Mouse (Mus musculus) heart, postnatal 0 days (tissue): ENCODE measurements around the gene Ilf2. TPM values are rescaled to one million over a fixed set of nuclear protein-coding genes. Genes with fewer than 3 reads are reported as not detected.
A peak's percentile ranks its signal among the peaks of the same experiment; 100 is the strongest.

Experiments used
- ATAC-seq: fragments of 200-750 bp; cut with Nextera tagmentation; 2 replicates; pipeline ENCODE4 v1.8.0; 2017; ENCODE audit warnings: low read depth, moderate number of reproducible peaks, moderate library complexity; ENCODE audit not compliant: insufficient read depth
- DNase-seq: peaks from one replicate; pipeline ENCODE4 v3.0.0-alpha.2; 2016; ENCODE audit warnings: low spot score
- H3K27ac ChIP-seq: fragments of 300-500 bp; sonication (generic); 2 replicates; pipeline ENCODE4 v1.5.1; 2014; ENCODE audit warnings: low read depth, mild to moderate bottlenecking
- H3K27me3 ChIP-seq: fragments of 300-500 bp; sonication (generic); 2 replicates; pipeline ENCODE4 v1.6.1; 2014; ENCODE audit warnings: low read length, mixed read lengths; ENCODE audit not compliant: control insufficient read depth, insufficient read depth
- H3K36me3 ChIP-seq: fragments of 300-500 bp; sonication (generic); replicated peaks from 2 replicates; pipeline ENCODE4 v1.6.1; 2014; ENCODE audit warnings: low read length, mixed read lengths; ENCODE audit not compliant: control insufficient read depth, insufficient read depth
- H3K4me1 ChIP-seq: fragments of 300-500 bp; sonication (generic); 2 replicates; pipeline ENCODE4 v1.6.1; 2014; ENCODE audit warnings: antibody characterized with exemption; ENCODE audit not compliant: control insufficient read depth, insufficient read depth
- H3K4me2 ChIP-seq: fragments of 300-500 bp; sonication (generic); 2 replicates; pipeline ENCODE4 v1.6.1; 2014; ENCODE audit warnings: low read depth, mild to moderate bottlenecking, low read length, moderate library complexity
- H3K4me3 ChIP-seq: fragments of 300-500 bp; sonication (generic); 2 replicates; pipeline ENCODE4 v1.5.1; 2014; ENCODE audit warnings: low read depth, low read length
- H3K9ac ChIP-seq: fragments of 300-500 bp; sonication (generic); replicated peaks from 2 replicates; pipeline ENCODE4 v1.6.1; 2014; ENCODE audit warnings: low read depth, low read length, mixed read lengths
- H3K9me3 ChIP-seq: fragments of 300-500 bp; sonication (generic); replicated peaks from 2 replicates; pipeline ENCODE4 v1.6.1; 2016; ENCODE audit warnings: low read length; ENCODE audit not compliant: control insufficient read depth
- CTCF ChIP-seq: IDR thresholded peaks from 2 replicates; pipeline ENCODE4 v1.5.1; 2016; ENCODE audit warnings: antibody characterized with exemption, control low read depth, low read depth
- EP300 ChIP-seq: IDR thresholded peaks from 2 replicates; pipeline ENCODE4 v1.6.1; 2016; ENCODE audit warnings: antibody characterized with exemption, low read depth
- WGBS: fragments of 180-500 bp; shearing (Covaris S2); extraction: QIAGEN DNeasy Blood & Tissue Kit; methylation state at CpG from one replicate; pipeline ENCODE4 v1.1.7; 2014; 5-methylcytosine and 5-hydroxymethylcytosine counted together
- polyA plus RNA-seq: library from polyadenylated mRNA; unstranded; fragments of >200 nt; fragmentation: Nextera tagmentation; extraction: Ambion mirVana; gene quantifications from 2 replicates; pipeline ENCODE4 v1.2.1, GENCODE M21; 2015
- total RNA-seq: library from RNA; depleted of rRNA; stranded (reverse); fragments of >200 nt; gene quantifications from 2 replicates; pipeline ENCODE4 v1.2.3, GENCODE M21; 2014; ENCODE audit warnings: low replicate concordance

Gene Ilf2
- total and polyA plus RNA-seq, 2 experiments from 2014 or later: 53.5 to 60.2 TPM

DNA sequence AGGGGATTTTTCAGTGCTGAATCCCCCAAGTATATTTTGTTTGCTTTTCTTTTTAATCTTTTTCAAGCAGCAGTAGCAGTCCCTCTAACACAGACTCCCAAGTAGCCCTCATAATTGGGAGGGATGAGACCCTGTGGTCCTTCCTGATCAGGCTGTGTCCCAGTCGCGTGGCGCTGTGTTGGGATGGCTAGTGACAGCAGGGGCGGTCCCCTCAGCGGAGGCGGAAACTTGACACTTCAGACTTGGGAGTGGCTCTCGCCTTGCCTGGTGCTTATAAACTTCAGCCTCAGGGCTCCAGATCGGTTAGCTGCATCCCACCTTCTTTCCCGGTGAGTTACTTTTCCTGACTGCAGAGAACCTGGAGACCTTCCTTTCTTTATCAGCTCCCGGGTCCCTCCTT lies 38.8 kb downstream of the Ilf2 start:
- peak; percentile 72 for DNase-seq
- no peaks in the 10 kb centered on the region for H3K27me3 ChIP-seq
- under 1% methylated on average over 10 of the region's 10 CpGs for WGBS
- no peaks in the 10 kb centered on the region for H3K9me3 ChIP-seq
- H3K4me2 ChIP-seq: peak overlapping the region; percentile 82
- no peak for TF ChIP-seq CTCF
- TF ChIP-seq EP300: no peak
- peaks cover 30% of the 10 kb centered on the region for H3K4me1 ChIP-seq
- ATAC-seq: peak; percentile 83
- H3K4me3 ChIP-seq: peak overlapping the region; percentile 65
- H3K36me3 ChIP-seq: 0 out of 2 replicates have a peak, but pooled peaks cover 7% of the 10 kb centered on the region
- peak overlapping the region; percentile 88 for H3K27ac ChIP-seq
- peak overlapping the region; percentile 68 for H3K9ac ChIP-seq

DNA sequence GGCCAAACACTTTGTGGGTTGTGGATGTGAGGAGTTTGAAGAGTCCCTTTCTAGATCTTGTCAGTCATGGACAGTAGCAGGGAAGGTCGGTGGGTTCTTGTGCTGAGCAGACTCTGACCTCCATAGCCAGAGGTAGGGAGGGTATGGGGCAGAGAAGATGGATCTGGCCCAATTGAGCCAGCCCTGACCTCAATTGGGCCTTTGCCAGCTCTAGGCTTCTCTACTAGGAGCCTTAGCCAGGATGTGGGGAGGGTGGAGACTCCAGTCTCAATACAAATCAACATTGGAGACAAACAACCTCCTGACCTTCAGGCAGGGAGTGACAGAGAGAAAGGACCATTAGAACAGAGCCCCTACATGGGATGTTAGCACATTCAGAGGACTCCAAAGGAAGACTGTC lies 39.3 kb downstream of the Ilf2 start:
- H3K36me3 ChIP-seq: peaks cover 7% of the 10 kb centered on the region; the same call in 1 of the 2 replicates
- DNase-seq (no peak), ATAC-seq (no peak)

DNA sequence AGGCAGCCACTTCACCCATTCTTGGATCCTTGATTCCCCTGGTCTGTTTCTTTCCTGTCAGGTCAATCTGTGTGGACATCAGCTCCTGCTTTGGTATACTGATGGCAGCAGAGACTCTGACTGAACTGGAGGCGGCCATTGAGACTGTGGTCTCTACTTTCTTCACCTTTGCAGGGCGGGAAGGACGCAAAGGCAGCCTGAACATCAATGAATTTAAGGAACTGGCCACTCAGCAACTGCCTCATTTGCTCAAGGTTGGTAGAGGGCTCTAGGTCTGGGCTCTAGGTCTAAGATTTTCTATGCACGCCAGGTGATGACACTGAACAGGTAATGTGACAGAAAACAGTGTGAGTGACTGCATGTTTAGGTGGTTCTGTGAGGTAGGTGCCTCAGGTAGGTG lies 39.9 kb downstream of the Ilf2 start:
- DNase-seq (no peak), ATAC-seq (no peak)
- peaks cover 30% of the 10 kb centered on the region for H3K4me1 ChIP-seq
- H3K9me3 ChIP-seq: no peaks in the 10 kb centered on the region
- peaks cover 7% of the 10 kb centered on the region; the same call in 1 of the 2 replicates for H3K36me3 ChIP-seq
- no peak overlapping the region for H3K27ac ChIP-seq
- H3K27me3 ChIP-seq: no peaks in the 10 kb centered on the region
- 85% methylated on average over 4 of the region's 4 CpGs for WGBS
- no peak overlapping the region for H3K9ac ChIP-seq
- 0 out of 2 replicates have a peak overlapping the region, but pooled peaks have one; percentile 65 for H3K4me3 ChIP-seq
- TF ChIP-seq EP300 (no peak), CTCF (no peak)
- peak overlapping the region; percentile 82 for H3K4me2 ChIP-seq

More for the DNA sequence above, 39.3 kb downstream of the Ilf2 start:
- Histone ChIP-seq H3K27me3 (no peaks in the 10 kb centered on the region), H3K9me3 (no peaks in the 10 kb centered on the region), H3K4me3 (peak overlapping the region; percentile 65), H3K4me1 (peaks cover 30% of the 10 kb centered on the region), H3K4me2 (peak overlapping the region; percentile 82), H3K27ac (peak overlapping the region; percentile 88), H3K9ac (peak overlapping the region; percentile 68)
- TF ChIP-seq CTCF: no peak
- TF ChIP-seq EP300: no peak
- 26% methylated on average over 1 of the region's 1 CpGs for WGBS

DNA sequence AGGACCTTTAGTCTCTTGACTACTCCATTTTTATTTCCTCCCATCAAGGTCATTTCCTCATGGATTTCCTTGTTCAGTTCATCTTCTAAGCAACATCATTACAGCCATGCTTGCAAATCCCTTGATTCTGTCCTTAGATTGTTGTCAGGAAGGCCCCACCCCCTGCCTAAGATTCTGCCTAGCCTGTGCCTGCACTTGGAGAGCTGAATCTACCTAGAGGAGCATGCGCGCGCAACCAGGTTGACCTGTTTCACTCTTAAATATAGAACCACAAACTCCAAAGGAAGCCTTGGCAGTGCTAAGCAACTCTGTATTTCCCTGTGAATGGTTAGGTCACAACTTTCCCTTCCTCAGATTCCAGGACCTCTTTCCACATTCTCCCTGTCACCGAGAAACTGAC lies 41.8 kb downstream of the Ilf2 start:
- peaks cover 24% of the 10 kb centered on the region for H3K4me1 ChIP-seq
- H3K27ac ChIP-seq: no peak overlapping the region
- WGBS: 70% methylated on average over 4 of the region's 4 CpGs
- H3K27me3 ChIP-seq: no peaks in the 10 kb centered on the region
- TF ChIP-seq CTCF (no peak), EP300 (no peak)
- H3K4me2 ChIP-seq: no peak overlapping the region
- DNase-seq: no peak
- no peaks in the 10 kb centered on the region for H3K9me3 ChIP-seq
- peaks cover 7% of the 10 kb centered on the region; the same call in 1 of the 2 replicates for H3K36me3 ChIP-seq
- no peak overlapping the region for H3K9ac ChIP-seq
- H3K4me3 ChIP-seq: no peak overlapping the region
- no peak for ATAC-seq

DNA sequence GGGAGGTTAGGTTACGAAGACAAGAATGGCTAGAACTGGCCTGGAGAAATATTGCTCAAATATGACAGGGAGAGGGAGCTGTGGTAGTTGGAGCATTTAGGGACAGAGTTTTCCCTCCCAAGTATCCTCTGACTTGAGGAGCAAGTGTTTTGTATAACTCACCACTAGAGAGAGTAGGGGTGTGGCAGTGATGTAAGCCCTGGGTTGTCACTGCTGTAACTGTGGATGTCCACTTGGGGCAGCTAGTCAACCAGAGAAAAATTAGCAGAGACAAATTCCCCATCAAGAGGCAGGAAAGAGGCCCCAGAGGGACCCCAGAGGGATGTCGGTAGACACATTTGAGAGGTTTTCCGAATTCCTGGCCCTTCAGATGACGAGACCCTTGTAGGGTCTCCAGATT lies 49.5 kb downstream of the Ilf2 start:
- TF ChIP-seq EP300: no peak
- TF ChIP-seq CTCF: peak; percentile 78
- Histone ChIP-seq H3K27ac (no peak overlapping the region), H3K9ac (no peak overlapping the region), H3K4me1 (no peaks in the 10 kb centered on the region), H3K4me2 (no peak overlapping the region), H3K36me3 (peaks cover 14% of the 10 kb centered on the region), H3K4me3 (no peak overlapping the region), H3K9me3 (no peaks in the 10 kb centered on the region), H3K27me3 (no peaks in the 10 kb centered on the region)
- DNase-seq: peak; percentile 85
- 51% methylated on average over 4 of the region's 4 CpGs for WGBS
- peak; percentile 77 for ATAC-seq

DNA sequence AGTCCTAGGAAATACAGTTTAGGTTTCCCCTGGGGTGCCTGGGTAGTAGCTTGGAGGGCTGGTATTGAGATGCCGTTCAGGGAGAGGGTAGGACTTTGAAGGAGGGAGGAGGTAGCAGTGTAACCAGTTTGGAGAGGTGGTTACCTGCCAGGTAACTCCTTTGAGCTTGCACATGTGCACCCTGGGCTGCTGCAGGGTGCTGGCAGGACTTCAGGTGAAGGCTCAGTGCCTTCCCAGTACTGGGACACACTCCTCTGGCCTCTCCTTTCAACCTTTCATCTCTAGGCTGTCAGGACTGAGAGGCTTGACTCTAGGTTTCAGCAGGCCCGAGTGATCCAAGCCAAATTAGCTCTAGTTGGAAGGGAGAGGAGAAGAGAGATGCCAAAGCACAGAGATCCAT lies 50.1 kb downstream of the Ilf2 start:
- Histone ChIP-seq H3K36me3 (peaks cover 14% of the 10 kb centered on the region), H3K9ac (no peak overlapping the region), H3K27me3 (no peaks in the 10 kb centered on the region), H3K27ac (no peak overlapping the region), H3K4me3 (no peak overlapping the region), H3K4me1 (no peaks in the 10 kb centered on the region), H3K4me2 (no peak overlapping the region), H3K9me3 (no peaks in the 10 kb centered on the region)
- TF ChIP-seq CTCF (no peak), EP300 (no peak)
- 62% methylated on average over 2 of the region's 2 CpGs for WGBS
- DNase-seq: no peak
- ATAC-seq: no peak
